Mouse (Mus musculus): Measurements from ENCODE around the gene Wdr95.
"Not testable (repeated sequence)": the region's sequence is repeated elsewhere in the genome, so short reads cannot be mapped to it uniquely, and the experiment has no call there.

Gene Wdr95

DNA sequence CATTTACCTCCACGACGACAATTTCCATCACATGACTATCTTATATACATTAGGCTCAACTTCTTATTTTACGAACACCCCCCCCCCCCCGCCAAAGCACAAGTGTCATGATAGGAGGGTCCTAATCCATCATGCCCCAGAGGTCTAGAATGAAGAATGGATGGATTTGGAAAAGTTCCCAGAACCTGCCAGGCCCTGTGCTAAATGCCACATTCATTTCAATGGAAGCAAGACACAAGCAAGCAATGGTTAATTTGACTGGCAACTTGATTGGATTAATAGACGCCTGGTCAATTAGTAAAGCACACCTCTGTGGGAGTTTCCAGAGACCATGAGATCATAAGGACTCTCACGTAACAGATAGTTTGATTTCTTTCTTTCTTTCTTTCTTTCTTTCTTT lies 11.4 kb upstream of the Wdr95 start:
- no peak for DNase-seq (ENCODE audit: low spot score)

- DNase-seq (ENCODE audit: low spot score): no peak
These were observed 7.7 kb upstream of the Wdr95 start for GRCm38 (mm10) chr5:149520806-149521205.

GRCm38 (mm10) chr5:149523856-149524241 lies 4.6 kb upstream of the Wdr95 start:
- DNase-seq (ENCODE audit: low spot score): no peak

- peak; percentile 66 for DNase-seq (ENCODE audit: low spot score)
These were observed 4.1 kb upstream of the Wdr95 start for GRCm38 (mm10) chr5:149524242-149524858.

DNA sequence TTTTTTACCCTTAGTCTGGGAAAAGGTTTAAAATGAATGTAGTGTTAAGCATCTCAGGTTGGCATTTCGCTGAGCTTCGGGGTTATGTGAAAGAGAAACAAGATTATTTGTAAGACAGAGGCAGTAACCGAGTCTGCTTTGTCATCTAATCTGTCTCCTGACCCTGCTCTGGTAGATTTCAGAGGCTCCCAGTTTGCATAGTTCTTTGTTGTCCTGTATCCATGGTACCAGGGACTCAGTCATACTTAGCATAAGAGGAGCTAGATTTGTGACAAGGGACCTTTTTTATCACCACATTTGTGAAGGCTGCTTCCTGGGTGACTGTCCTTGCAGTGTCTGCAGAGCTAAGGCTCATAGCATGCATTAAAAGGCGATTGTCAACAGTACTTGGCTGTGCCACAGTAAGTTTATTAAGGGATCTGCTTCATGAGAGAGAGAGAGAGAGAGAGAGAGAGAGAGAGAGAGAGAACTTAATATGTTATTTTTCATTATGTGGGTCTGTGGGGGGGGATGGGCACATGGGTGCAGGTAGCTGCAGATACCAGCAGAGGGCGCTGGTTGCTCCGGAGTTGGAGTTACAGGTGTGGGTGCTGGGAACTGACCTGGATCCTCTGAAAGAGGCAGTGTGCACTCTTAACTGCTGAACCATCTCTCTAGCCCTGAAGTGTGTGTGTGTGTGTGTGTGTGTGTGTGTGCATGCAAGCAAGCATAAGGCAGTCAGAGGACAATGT lies 3.3 kb upstream of the Wdr95 start:
- no peak for DNase-seq (ENCODE audit: low spot score)

DNA sequence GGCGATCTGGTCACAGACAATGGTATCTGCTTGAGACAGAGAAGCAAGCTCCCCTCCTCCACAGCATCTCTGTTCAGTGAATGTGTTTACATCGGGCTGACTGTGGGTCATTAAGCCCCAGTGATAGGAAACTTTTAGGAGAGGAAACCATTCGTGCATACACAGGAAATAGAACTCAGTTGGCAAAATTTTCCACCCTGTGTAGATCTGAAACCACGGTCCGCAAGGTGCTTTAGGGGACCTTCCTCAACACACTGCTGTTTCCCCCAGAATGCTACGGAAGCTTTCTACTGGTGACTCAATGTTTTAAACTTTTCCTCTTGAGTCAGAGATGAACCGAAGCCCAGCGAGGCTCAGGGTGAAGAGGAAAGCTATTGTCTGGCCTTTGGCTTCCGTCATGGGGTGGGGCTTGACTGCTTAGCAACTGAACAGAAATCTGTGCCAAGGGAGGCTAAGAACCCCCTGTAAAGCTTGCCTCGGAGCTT lies 2.0 kb upstream of the Wdr95 start:
- DNase-seq (ENCODE audit: low spot score): peak; percentile 24

DNA sequence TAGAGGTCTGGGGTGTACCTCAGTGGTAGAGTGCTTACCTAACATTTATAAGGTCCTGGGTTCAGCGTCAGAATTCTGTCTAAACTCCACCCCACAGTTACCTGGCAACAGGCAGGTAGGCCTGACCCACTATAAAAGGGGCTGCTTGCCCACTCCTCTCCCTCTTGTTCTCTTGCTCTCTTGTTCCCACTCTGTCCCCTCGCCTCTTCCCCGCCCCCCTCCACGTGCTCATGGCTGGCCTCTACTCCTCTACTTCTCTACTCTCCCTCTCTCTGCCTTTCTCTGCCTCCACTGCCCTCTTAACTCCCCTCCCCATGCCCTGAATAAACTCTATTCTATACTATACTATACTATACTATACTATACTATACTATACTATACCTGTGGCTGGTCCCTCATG lies 1.2 kb upstream of the Wdr95 start:
- not testable (repeated sequence) for DNase-seq (ENCODE audit: low spot score)

DNA sequence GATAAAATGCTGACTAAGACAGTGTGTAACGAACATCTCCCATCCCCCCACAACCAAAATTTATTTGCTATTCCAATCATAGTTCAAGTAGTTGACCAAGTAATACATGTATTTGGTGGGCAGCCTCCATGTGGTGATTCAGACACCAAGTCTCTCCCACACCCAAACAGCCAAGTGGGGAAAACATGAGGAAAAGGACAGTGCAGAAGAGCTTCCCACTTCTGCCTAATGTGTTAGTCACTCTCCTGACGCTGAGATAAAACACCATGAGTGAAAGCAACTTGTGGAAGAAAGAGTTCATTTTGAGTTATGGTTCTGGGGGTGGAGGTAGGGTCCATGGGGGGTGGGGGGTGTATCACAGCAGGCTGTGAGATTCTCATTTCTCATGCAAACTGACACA lies 5.4 kb downstream of the Wdr95 start:
- no peak for DNase-seq (ENCODE audit: low spot score)

DNA sequence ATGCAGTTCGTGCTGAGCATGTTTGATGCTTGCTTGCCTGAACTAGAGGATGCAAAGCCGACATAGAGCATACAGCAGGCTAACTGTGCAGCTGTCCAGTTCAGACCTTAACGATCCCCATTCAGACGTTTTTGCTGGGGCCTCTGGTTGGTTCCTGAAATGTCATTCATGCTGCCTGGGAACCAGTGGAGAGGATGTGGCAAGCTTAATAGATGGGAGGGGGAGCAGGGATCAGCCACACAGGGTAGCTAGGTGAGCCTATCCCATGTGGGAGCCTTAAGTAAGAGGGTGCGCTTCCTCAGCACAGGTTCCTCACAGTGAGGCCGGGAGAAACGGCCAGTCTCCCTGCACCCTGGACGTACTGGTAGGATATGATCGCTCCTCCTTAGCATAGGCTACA lies 7.5 kb downstream of the Wdr95 start:
- no peak for DNase-seq (ENCODE audit: low spot score)

GRCm38 (mm10) chr5:149537796-149538511 lies 9.5 kb downstream of the Wdr95 start:
- DNase-seq (ENCODE audit: low spot score): no peak

DNA sequence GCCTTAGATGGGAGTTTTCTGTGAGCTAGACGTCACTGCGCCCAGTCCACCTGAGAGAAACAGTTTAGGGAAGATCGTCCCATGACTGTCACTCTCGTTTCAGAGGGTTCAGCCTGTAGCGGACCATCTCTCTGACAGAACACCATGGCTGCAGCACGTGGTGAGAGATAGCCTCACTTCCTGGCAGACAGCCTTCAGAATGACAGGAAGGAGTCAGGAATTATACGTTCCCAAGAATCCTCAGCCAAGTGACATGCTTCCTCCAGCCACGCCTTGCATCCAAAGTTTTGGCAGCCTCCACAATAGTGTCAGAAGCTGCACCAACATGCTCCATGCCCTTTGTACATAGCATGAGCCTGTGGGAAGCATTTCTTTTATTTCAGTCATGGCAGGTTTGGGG lies 10.1 kb downstream of the Wdr95 start:
- DNase-seq (ENCODE audit: low spot score): no peak

- DNase-seq (ENCODE audit: low spot score): no peak
These were observed 10.6 kb downstream of the Wdr95 start for GRCm38 (mm10) chr5:149539051-149539450.

DNA sequence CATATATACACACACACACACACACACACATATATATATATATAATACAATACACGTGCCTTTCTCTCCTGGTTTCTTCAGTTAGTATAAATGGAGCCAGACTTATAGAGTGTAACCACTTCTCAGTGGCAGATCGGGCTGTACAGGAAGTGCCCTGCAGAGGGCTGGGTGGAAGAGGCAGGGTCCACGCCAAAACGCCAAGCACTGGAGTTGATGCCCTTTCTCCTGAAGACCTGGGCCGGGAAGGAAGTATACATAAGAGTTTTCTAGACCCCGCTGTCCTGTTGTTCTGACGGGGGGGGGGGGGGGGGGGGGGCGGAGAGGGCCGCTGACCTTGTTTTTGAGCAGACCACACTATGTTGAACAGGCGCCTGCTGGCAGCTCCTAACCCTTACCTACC lies 22.7 kb downstream of the Wdr95 start:
- no peak for DNase-seq (ENCODE audit: low spot score)

GRCm38 (mm10) chr5:149552742-149553141 lies 24.3 kb downstream of the Wdr95 start:
- no peak for DNase-seq (ENCODE audit: low spot score)

- DNase-seq (ENCODE audit: low spot score): no peak
These were observed 24.9 kb downstream of the Wdr95 start for GRCm38 (mm10) chr5:149553373-149553772.

DNA sequence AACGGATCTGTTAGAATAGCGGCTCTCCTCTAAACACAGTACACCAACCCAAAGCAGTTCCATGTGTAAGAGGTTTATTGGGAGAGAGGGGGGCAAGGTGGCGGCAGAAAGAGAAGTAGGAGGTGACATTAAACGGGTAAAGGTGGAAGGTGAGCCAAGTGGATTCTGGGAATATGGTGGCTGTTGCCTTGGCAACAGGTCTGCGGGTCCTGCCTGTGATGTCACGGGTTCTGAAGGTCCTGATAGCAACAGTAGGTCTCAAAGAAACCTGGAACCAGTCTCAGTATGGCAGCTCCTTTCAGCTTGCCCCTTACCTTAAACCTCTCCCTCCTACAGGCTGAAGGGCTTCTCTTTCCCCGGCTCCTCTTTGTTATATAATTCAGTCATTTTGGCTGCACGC lies 25.9 kb downstream of the Wdr95 start:
- DNase-seq (ENCODE audit: low spot score): no peak

DNA sequence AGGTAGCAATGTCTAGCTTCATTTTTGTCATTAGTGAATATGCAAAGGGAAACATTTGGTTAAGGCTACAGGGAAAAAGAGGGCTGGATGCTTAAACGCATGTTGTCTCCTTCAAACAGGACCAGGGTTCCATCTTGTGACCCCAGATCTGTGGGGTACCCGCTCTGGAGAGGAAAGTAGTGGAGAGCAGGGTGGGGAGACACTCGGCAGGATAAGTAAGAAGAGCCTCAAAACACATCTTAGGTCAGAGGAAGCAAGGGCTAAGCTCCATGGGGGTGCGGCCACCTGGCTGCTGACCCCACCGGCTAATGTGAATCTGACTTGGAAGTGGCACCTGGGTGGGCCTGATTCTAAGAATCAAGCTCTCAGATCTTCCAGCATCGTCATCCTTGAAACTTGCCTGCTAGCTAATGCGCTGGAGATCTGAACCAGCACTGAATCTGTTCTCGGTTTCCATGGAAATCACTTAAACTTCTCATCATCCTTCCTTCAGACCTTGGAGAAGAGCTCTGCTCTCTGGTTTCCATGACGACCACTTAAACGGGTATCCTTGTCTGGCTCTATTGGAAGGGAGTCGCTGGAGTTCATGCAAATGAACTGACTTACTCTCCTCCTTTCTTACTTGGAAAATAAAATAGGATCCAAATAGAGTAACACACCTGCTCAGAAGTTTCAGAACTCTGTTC lies 32.6 kb downstream of the Wdr95 start:
- DNase-seq (ENCODE audit: low spot score): no peak

- no peak for DNase-seq (ENCODE audit: low spot score)
These were observed 37.5 kb downstream of the Wdr95 start for GRCm38 (mm10) chr5:149566026-149566425.

DNA sequence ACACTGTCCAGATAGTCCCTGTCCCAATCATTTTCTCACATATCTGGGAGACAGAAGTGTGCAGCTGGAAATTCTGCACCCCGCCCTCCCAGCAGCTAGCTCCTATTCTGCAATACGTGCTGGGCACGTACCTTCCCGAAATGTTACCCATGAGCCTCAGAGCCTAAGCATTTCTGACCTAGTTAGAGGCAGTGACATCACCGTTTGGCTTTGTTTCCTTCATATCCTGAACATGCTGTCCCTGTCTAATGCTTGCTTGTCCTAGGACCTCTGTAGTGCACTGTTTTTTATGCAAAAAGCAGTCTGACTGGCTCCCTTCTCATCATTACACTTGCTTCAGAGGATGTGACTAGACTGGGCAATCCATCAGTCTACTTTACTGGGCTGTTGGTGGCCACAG lies 38.5 kb downstream of the Wdr95 start:
- DNase-seq (ENCODE audit: low spot score): peak; percentile 12

DNA sequence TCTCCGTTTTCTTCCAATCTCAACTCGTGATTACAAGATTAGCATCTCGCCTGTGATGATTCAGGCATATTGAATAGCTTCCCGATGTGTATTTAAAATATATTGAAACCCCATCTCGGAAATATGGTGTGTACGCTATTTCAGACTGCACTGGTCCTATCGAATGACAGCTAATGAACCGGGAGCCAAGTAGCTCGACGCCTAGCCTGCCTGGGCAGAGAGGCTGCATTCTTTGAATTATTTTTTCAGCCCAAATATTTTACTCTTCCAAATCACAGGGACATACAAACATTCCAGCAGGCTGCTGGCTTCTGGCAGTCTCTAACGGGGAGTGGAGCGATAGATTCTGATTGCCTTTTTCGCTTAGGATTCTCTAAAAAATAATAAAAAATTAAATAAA lies 40.5 kb downstream of the Wdr95 start:
- DNase-seq (ENCODE audit: low spot score): no peak

DNA sequence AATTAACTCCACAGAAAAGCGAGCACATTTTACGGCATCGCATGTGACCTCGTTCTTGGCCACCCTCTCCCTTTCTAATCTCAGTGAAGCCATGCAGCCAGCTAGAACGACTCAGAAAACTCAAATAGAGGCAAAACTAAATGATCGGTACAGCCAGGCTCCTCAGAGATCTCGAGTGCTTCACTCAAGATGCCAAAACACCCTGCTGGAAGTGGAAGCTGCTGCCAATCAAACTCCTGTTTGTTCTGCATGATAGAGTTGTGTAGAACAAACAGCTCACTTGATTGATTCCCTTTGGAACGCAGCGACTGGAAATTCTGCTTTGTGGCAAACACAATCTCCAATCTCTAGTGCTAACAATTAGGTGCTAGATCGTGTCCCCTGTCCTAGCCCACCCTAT lies 48.5 kb downstream of the Wdr95 start:
- DNase-seq (ENCODE audit: low spot score): no peak

- no peak for DNase-seq (ENCODE audit: low spot score)
These were observed 49.0 kb downstream of the Wdr95 start for GRCm38 (mm10) chr5:149577449-149577848.

All from urinary bladder, postnatal 25 days (tissue).